Mouse (Mus musculus) erythroblast, adult 5-6 weeks (primary cell): ENCODE measurements around the gene Zfpl1. TPM values are rescaled to one million over a fixed set of nuclear protein-coding genes. Genes with fewer than 3 reads are reported as not detected.

Experiments used
- ATAC-seq: replicated peaks from 2 replicates; pipeline ENCODE4 v1.8.0; 2016; ENCODE audit warnings: moderate number of reproducible peaks, mild to moderate bottlenecking, moderate TSS enrichment, inconsistent platforms; ENCODE audit not compliant: poor library complexity, low FRiP score, severe bottlenecking
- total RNA-seq, 2 experiments: library from RNA; stranded (forward) in 1 of 2; stranded (reverse) in 1 of 2; fragments of 150-400 nt in 1 of 2; fragments of 200-764, 138-1000 nt in 1 of 2; gene quantifications; 2 replicates each; pipeline versions ENCODE4 v1.2.3 to v1.2.4; 2015 to 2017; ENCODE audit warnings: low replicate concordance in 2 of 2

Zfpl1 gene
- total RNA-seq, 2 experiments from 2014 or later: 0.77 to 7.8 TPM

- no peak for ATAC-seq
Observed at GRCm38 (mm10) chr19:6035966-6036585, 48.7 kb downstream of the Zfpl1 start.

Other genes starting within 250 kb of the Zfpl1 start
- gene Frmd8, start 209.7 kb downstream of the Zfpl1 start, total RNA-seq (2015; ENCODE audit: low replicate concordance): 5.4 and 6.0 TPM in 2 replicates
- 4.2 and 6.8 TPM in 2 replicates for gene Frmd8, start 209.7 kb downstream of the Zfpl1 start, total RNA-seq (2017; ENCODE audit: low replicate concordance)
- 14.0 and 14.6 TPM in 2 replicates for gene Slc25a45, start 207.1 kb downstream of the Zfpl1 start, total RNA-seq (2015; ENCODE audit: low replicate concordance)
- gene Slc25a45, start 207.1 kb downstream of the Zfpl1 start, total RNA-seq (2017; ENCODE audit: low replicate concordance): 10.0 and 11.3 TPM in 2 replicates
- gene Tigd3, start 190.8 kb downstream of the Zfpl1 start, total RNA-seq (2015; ENCODE audit: low replicate concordance): 0.38 and 1.0 TPM in 2 replicates
- 3.1 and 6.1 TPM in 2 replicates for gene Tigd3, start 190.8 kb downstream of the Zfpl1 start, total RNA-seq (2017; ENCODE audit: low replicate concordance)
- 19.4 and 34.3 TPM in 2 replicates for gene Dpf2, start 171.9 kb downstream of the Zfpl1 start, total RNA-seq (2015; ENCODE audit: low replicate concordance)
- gene Dpf2, start 171.9 kb downstream of the Zfpl1 start, total RNA-seq (2017; ENCODE audit: low replicate concordance): 58.8 and 71.4 TPM in 2 replicates
- 0.38 and 0.42 TPM in 2 replicates for gene Cdc42ep2, start 160.1 kb downstream of the Zfpl1 start, total RNA-seq (2015; ENCODE audit: low replicate concordance)
- 0.42 TPM in 1 of 2 replicates, not detected in the other for gene Cdc42ep2, start 160.1 kb downstream of the Zfpl1 start, total RNA-seq (2017; ENCODE audit: low replicate concordance)
- gene Pola2, start 120.8 kb downstream of the Zfpl1 start, total RNA-seq (2015; ENCODE audit: low replicate concordance): 24.5 and 44.0 TPM in 2 replicates
- gene Pola2, start 120.8 kb downstream of the Zfpl1 start, total RNA-seq (2017; ENCODE audit: low replicate concordance): 30.8 and 38.7 TPM in 2 replicates
- not detected in 2 replicates for gene Slc22a20, start 98.8 kb downstream of the Zfpl1 start, total RNA-seq (2015; ENCODE audit: low replicate concordance)
- not detected in 2 replicates for gene Slc22a20, start 98.8 kb downstream of the Zfpl1 start, total RNA-seq (2017; ENCODE audit: low replicate concordance)
- 18.1 and 23.8 TPM in 2 replicates for gene Capn1, start 69.1 kb downstream of the Zfpl1 start, total RNA-seq (2015; ENCODE audit: low replicate concordance)
- gene Capn1, start 69.1 kb downstream of the Zfpl1 start, total RNA-seq (2017; ENCODE audit: low replicate concordance): 34.8 and 43.7 TPM in 2 replicates
- gene Syvn1, start 38.4 kb downstream of the Zfpl1 start, total RNA-seq (2015; ENCODE audit: low replicate concordance): 35.5 and 43.0 TPM in 2 replicates
- 9.9 and 16.0 TPM in 2 replicates for gene Syvn1, start 38.4 kb downstream of the Zfpl1 start, total RNA-seq (2017; ENCODE audit: low replicate concordance)
- gene Mrpl49, start 27.2 kb downstream of the Zfpl1 start, total RNA-seq (2015; ENCODE audit: low replicate concordance): 10.0 and 15.3 TPM in 2 replicates
- 8.1 and 10.2 TPM in 2 replicates for gene Mrpl49, start 27.2 kb downstream of the Zfpl1 start, total RNA-seq (2017; ENCODE audit: low replicate concordance)
- 503 and 517 TPM in 2 replicates for gene Fau, start 27.1 kb downstream of the Zfpl1 start, total RNA-seq (2015; ENCODE audit: low replicate concordance)
- 317 and 511 TPM in 2 replicates for gene Fau, start 27.1 kb downstream of the Zfpl1 start, total RNA-seq (2017; ENCODE audit: low replicate concordance)
- 1.3 and 2.7 TPM in 2 replicates for gene Znhit2, start 23.8 kb downstream of the Zfpl1 start, total RNA-seq (2015; ENCODE audit: low replicate concordance)
- 2.5 and 6.3 TPM in 2 replicates for gene Znhit2, start 23.8 kb downstream of the Zfpl1 start, total RNA-seq (2017; ENCODE audit: low replicate concordance)
- gene Tm7sf2, start 16.6 kb downstream of the Zfpl1 start, total RNA-seq (2015; ENCODE audit: low replicate concordance): 1.2 and 2.3 TPM in 2 replicates
- 0.98 and 4.2 TPM in 2 replicates for gene Tm7sf2, start 16.6 kb downstream of the Zfpl1 start, total RNA-seq (2017; ENCODE audit: low replicate concordance)
- 16.3 and 21.3 TPM in 2 replicates for gene Vps51, start 7.7 kb downstream of the Zfpl1 start, total RNA-seq (2015; ENCODE audit: low replicate concordance)
- 12.3 and 13.4 TPM in 2 replicates for gene Vps51, start 7.7 kb downstream of the Zfpl1 start, total RNA-seq (2017; ENCODE audit: low replicate concordance)
- gene Tmem262, start 4.9 kb downstream of the Zfpl1 start, total RNA-seq (2015; ENCODE audit: low replicate concordance): not detected in 2 replicates
- not detected in 2 replicates for gene Tmem262, start 4.9 kb downstream of the Zfpl1 start, total RNA-seq (2017; ENCODE audit: low replicate concordance)
- gene Gm28374, start 2.7 kb downstream of the Zfpl1 start, total RNA-seq (2015; ENCODE audit: low replicate concordance): not detected in 2 replicates
- gene Gm28374, start 2.7 kb downstream of the Zfpl1 start, total RNA-seq (2017; ENCODE audit: low replicate concordance): not detected in 2 replicates
- gene Cdca5, start within 50 bp of the Zfpl1 start, total RNA-seq (2015; ENCODE audit: low replicate concordance): 10.2 and 21.3 TPM in 2 replicates
- 8.1 and 11.6 TPM in 2 replicates for gene Cdca5, start within 50 bp of the Zfpl1 start, total RNA-seq (2017; ENCODE audit: low replicate concordance)
- gene AC131692.1, start 9.5 kb upstream of the Zfpl1 start, total RNA-seq (2015; ENCODE audit: low replicate concordance): not detected in 2 replicates
- gene AC131692.1, start 9.5 kb upstream of the Zfpl1 start, total RNA-seq (2017; ENCODE audit: low replicate concordance): 2.6 and 3.2 TPM in 2 replicates
- 0.58 and 1.0 TPM in 2 replicates for gene Naaladl1, start 20.8 kb upstream of the Zfpl1 start, total RNA-seq (2015; ENCODE audit: low replicate concordance)
- 0.26 TPM in 1 of 2 replicates, not detected in the other for gene Naaladl1, start 20.8 kb upstream of the Zfpl1 start, total RNA-seq (2017; ENCODE audit: low replicate concordance)
- gene Sac3d1, start 33.7 kb upstream of the Zfpl1 start, total RNA-seq (2015; ENCODE audit: low replicate concordance): 6.3 and 10.2 TPM in 2 replicates
- 3.7 and 6.1 TPM in 2 replicates for gene Sac3d1, start 33.7 kb upstream of the Zfpl1 start, total RNA-seq (2017; ENCODE audit: low replicate concordance)
- 115 and 175 TPM in 2 replicates for gene Snx15, start 43.3 kb upstream of the Zfpl1 start, total RNA-seq (2015; ENCODE audit: low replicate concordance)
- gene Snx15, start 43.3 kb upstream of the Zfpl1 start, total RNA-seq (2017; ENCODE audit: low replicate concordance): 111 and 128 TPM in 2 replicates
- gene Batf2, start 56.0 kb upstream of the Zfpl1 start, total RNA-seq (2015; ENCODE audit: low replicate concordance): not detected in 2 replicates
- 2.4 TPM in 1 of 2 replicates, not detected in the other for gene Batf2, start 56.0 kb upstream of the Zfpl1 start, total RNA-seq (2017; ENCODE audit: low replicate concordance)
- 3.7 and 11.9 TPM in 2 replicates for gene Arl2, start 56.6 kb upstream of the Zfpl1 start, total RNA-seq (2015; ENCODE audit: low replicate concordance)
- gene Arl2, start 56.6 kb upstream of the Zfpl1 start, total RNA-seq (2017; ENCODE audit: low replicate concordance): 3.7 and 5.3 TPM in 2 replicates
- not detected in 2 replicates for gene Majin, start 99.4 kb upstream of the Zfpl1 start, total RNA-seq (2015; ENCODE audit: low replicate concordance)
- gene Majin, start 99.4 kb upstream of the Zfpl1 start, total RNA-seq (2017; ENCODE audit: low replicate concordance): not detected in 2 replicates
- not detected in 2 replicates for gene Gpha2, start 141.4 kb upstream of the Zfpl1 start, total RNA-seq (2015; ENCODE audit: low replicate concordance)
- not detected in 2 replicates for gene Gpha2, start 141.4 kb upstream of the Zfpl1 start, total RNA-seq (2017; ENCODE audit: low replicate concordance)
- gene Ppp2r5b, start 150.9 kb upstream of the Zfpl1 start, total RNA-seq (2015; ENCODE audit: low replicate concordance): 45.5 and 51.0 TPM in 2 replicates
- 117 and 295 TPM in 2 replicates for gene Ppp2r5b, start 150.9 kb upstream of the Zfpl1 start, total RNA-seq (2017; ENCODE audit: low replicate concordance)
- gene Atg2a, start 156.7 kb upstream of the Zfpl1 start, total RNA-seq (2015; ENCODE audit: low replicate concordance): 32.4 and 33.4 TPM in 2 replicates
- gene Atg2a, start 156.7 kb upstream of the Zfpl1 start, total RNA-seq (2017; ENCODE audit: low replicate concordance): 32.2 and 39.0 TPM in 2 replicates
- 12.7 and 13.2 TPM in 2 replicates for gene Ehd1, start 191.8 kb upstream of the Zfpl1 start, total RNA-seq (2015; ENCODE audit: low replicate concordance)
- gene Ehd1, start 191.8 kb upstream of the Zfpl1 start, total RNA-seq (2017; ENCODE audit: low replicate concordance): 25.8 and 25.9 TPM in 2 replicates
- gene Cdc42bpg, start 221.5 kb upstream of the Zfpl1 start, total RNA-seq (2015; ENCODE audit: low replicate concordance): 0.21 TPM in 1 of 2 replicates, not detected in the other
- gene Cdc42bpg, start 221.5 kb upstream of the Zfpl1 start, total RNA-seq (2017; ENCODE audit: low replicate concordance): 0.17 and 0.70 TPM in 2 replicates